Mouse (Mus musculus): Measurements from ENCODE around the gene Foxred2. TPM values are rescaled to one million over a fixed set of nuclear protein-coding genes. Genes with fewer than 3 reads are reported as not detected.

The Foxred2 gene
- polyA plus RNA-seq (2015; fragmentation: Nextera tagmentation; extraction: Ambion mirVana): 0.29 and 0.60 TPM in 2 replicates

DNA sequence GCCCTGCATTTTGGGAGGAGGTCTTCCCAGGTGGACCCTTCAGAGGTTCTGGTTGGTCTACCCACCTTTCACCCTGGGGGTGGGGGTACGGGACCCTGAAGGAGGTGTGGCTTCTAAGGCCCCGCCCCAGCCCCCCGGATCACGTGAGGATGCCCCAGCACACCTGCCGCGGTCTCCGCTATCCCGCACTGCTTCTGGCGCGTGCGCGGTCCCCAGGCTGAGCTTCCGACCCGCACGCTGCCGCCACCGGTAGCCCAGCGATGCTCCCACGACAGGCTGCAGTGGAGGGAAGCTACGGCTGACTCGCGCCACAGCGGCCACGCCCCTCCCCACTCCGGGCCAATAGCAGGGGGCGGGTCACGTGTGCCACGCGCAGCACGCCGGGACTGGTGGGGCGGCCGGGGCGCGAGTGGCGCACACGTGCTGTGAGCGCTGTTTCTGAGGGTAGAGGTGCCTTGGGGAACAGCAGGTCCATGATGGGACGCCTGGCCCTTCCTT is at the start of gene Foxred2:
Foxred2 (minus strand) TSS at position 319 of the 498 bp plus-strand sequence.

DNA sequence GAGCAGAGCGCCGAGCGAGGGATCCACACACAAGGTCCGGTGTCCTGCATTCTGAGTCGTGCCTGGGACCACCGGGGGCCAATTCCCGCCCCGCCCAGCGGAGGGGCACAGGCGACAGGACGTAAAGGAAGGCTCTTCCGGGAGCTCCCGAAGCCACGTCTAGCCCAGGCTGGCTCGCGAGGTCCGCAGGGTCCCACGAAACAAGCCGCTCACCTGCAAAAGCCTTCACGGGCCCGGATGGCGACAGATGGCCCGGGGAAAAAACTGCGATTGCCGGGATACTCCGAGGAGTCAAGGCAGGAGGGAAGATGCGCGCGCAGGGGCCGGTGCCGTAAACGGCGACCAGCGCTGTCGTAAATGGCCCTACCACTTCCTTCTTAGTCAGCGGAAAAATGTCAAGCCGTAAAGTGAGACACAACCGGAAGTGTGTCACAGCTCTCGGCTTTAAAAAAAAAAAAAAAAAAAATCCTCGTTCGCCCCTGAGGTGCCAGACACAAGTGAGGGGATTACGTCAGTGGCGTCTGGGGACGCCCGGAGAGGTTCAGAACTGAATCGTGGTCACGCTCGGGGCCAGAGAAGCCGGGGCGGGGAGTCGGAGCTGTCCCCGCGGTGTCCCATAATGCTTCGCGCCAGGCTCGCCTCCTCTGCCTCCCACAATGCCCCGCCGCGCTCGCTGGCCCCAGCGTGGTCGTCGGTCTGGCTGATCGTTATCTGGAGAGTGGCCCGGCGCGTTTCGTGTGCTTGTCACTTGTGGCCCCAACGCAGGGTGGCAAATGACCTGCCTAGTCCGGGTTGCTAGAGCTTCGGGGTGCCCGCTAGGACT is 14.2 kb upstream of the Foxred2 start, which contains the start of gene Eif3d:
Eif3d (minus strand) TSS at position 344 of the 823 bp plus-strand sequence.

DNA sequence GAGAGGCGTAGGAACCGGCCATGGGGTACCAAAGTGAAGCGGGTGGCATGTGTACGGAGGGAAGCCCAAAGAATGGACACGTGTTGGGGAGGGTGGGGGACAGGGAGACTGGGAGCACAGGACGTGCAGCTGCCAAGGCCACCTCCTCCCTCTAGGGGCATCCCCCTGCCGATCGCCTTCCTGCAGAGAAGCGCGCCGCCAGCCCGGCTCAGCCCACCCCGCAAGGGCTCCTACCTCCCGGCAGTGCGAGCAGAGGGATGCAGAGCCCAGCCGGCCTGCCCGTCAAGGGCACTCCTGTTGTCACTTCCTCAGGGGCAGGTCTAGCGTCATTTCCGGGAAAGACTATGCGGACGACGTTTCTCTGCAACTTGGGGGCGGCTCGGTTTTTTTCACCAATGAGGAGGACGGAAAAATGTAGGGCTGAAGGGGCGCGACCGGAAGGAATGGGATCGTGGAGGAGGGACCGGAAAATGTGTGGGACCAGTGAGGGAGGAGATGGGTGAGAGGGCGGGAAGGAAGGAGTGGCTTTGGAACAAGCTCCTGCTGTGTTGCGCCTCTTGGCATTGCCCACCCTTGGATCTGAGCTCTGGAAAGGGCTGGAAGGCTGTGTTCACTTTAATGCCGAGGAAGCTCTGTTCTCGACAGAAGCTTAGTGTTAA is 27.7 kb downstream of the Foxred2 start, which contains the start of gene Txn2:
Txn2 (minus strand) TSS at position 334 of the 659 bp plus-strand sequence.

Other genes with a start within 250 kb of the Foxred2 start
- not detected in 2 replicates for gene Apol9b, start 227.7 kb downstream of the Foxred2 start, polyA plus RNA-seq (2015; fragmentation: Nextera tagmentation; extraction: Ambion mirVana)
- not detected in 2 replicates for gene Apol8, start 199.7 kb downstream of the Foxred2 start, polyA plus RNA-seq (2015; fragmentation: Nextera tagmentation; extraction: Ambion mirVana)
- gene Myh9, start 114.5 kb downstream of the Foxred2 start, polyA plus RNA-seq (2015; fragmentation: Nextera tagmentation; extraction: Ambion mirVana): 15.6 and 16.8 TPM in 2 replicates
- gene Txn2, start 27.7 kb downstream of the Foxred2 start, polyA plus RNA-seq (2015; fragmentation: Nextera tagmentation; extraction: Ambion mirVana): 260 and 262 TPM in 2 replicates
- gene Eif3d, start 14.1 kb upstream of the Foxred2 start, polyA plus RNA-seq (2015; fragmentation: Nextera tagmentation; extraction: Ambion mirVana): 97.3 and 102 TPM in 2 replicates
- not detected in 2 replicates for gene Cacng2, start 163.3 kb upstream of the Foxred2 start, polyA plus RNA-seq (2015; fragmentation: Nextera tagmentation; extraction: Ambion mirVana)
- 44.9 and 45.5 TPM in 2 replicates for gene Ift27, start 217.4 kb upstream of the Foxred2 start, polyA plus RNA-seq (2015; fragmentation: Nextera tagmentation; extraction: Ambion mirVana)
- gene Pvalb, start 249.7 kb upstream of the Foxred2 start, polyA plus RNA-seq (2015; fragmentation: Nextera tagmentation; extraction: Ambion mirVana): 88.3 and 98.0 TPM in 2 replicates

Data from skeletal muscle tissue, postnatal 0 days (tissue).